Mouse (Mus musculus) embryonic fibroblast, embryonic 13.5 days (primary cell): ENCODE data around the gene Epor. TPM values are rescaled to one million over a fixed set of nuclear protein-coding genes. Genes with fewer than 3 reads are reported as not detected.

Experiments used
- H3K27ac ChIP-seq: 2 replicates; pipeline ENCODE4 v1.5.1; 2012; ENCODE audit warnings: low read length, control low read depth, inconsistent platforms; ENCODE audit not compliant: insufficient read depth
- H3K4me1 ChIP-seq: 2 replicates; pipeline ENCODE4 v1.6.1; 2011; ENCODE audit warnings: low read length; ENCODE audit not compliant: control insufficient read depth, insufficient read depth
- H3K4me3 ChIP-seq: 2 replicates; pipeline ENCODE4 v1.5.1; 2011; ENCODE audit warnings: mild to moderate bottlenecking, control low read depth, low read length; ENCODE audit not compliant: insufficient read depth
- CTCF ChIP-seq: IDR thresholded peaks from 2 replicates; pipeline ENCODE4 v1.5.1; 2011; ENCODE audit warnings: mild to moderate bottlenecking, control low read depth, low read length, moderate library complexity, borderline replicate concordance; ENCODE audit not compliant: insufficient read depth
- POLR2A ChIP-seq: IDR thresholded peaks from 2 replicates; pipeline ENCODE4 v1.6.1; 2011; ENCODE audit warnings: low read depth, mild to moderate bottlenecking, control low read depth, low read length, moderate library complexity
- polyA plus RNA-seq: library from polyadenylated mRNA; stranded (reverse); fragments of >200 nt; gene quantifications from 2 replicates; pipeline ENCODE4 v1.2.4, GENCODE M21; 2011; ENCODE audit warnings: low read depth; ENCODE audit not compliant: missing spikeins, insufficient read length

Gene Epor
- polyA plus RNA-seq, 1 experiment: not detected

- TF ChIP-seq CTCF: no peak
- no peak for TF ChIP-seq POLR2A
- peak overlapping the region; percentile 47 for H3K4me3 ChIP-seq
- no peaks in the 10 kb centered on the region for H3K4me1 ChIP-seq
- no peak overlapping the region for H3K27ac ChIP-seq
Observed at GRCm38 (mm10) chr9:21917493-21918034, 45.7 kb downstream of the Epor start.

DNA sequence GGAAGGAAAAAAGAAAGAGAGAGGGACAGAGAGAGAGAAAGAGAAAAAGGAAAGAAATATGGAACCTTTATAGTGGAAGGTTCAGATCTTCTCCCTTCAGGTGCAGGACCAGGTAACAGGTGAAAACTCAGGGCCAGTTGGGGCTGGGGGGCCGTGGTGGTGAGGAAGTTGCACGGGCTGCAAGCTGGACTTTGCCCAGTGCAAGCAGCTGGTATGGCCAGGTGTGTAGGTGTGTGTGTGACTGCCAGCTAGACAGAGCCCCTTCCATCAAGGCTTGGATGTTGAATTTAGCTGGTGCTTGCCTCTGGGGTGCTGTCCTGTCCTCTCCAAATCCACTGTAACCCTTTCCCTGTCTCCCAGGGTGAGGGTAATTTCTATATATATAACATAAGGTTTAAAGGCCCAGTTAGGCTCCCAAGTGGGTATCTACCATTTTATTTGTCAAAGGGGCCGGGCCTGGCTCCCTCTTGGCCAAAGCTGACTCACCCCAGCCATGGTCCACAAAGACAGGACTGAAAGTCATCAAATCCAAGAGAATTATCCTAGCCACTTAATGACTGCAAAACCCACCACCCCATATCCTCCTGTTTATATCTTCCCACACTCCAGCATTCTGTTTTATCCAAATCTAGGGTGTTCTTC is 46.3 kb downstream of the Epor start:
- Histone ChIP-seq H3K4me3 (peak overlapping the region; percentile 47; the same call in 1 of the 2 replicates), H3K4me1 (no peaks in the 10 kb centered on the region), H3K27ac (no peak overlapping the region)
- TF ChIP-seq POLR2A (no peak), CTCF (no peak)

DNA sequence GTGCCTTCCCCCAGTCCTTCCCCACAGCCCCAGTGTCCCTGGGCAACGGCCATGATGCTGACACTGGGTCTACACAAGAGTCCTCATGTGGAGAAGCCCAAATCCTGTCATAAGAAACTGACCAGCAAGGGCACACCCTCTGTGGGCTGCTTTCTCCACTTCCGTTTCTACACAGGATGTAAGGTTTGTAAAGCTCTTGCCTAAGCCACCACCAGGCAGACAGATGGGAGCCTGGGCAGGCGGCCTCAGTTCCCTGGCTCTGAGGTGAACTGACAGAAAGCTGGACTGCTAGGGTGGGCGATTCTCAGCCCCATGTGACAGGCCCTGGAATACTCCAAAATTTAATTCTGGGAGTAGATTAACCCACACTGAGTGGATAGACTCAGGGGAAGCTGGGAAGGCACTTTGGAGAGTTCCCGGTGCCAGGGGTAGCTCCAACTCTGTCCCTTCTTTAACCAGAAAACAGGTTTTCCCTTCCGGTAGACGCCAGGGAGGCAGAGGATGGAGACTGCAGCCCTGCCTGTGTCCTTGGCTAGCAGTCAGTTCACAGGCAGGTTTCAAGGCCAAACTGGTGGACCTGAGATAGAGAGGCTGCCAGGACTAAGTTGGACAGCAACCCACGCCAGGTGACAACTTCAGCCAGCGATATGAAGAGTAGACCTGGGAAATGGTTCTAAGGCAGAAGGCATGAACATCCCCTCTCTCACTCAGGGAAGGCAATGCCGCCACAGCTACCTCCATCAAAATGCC is 53.7 kb downstream of the Epor start:
- Histone ChIP-seq H3K27ac (no peak overlapping the region), H3K4me1 (no peaks in the 10 kb centered on the region), H3K4me3 (no peak overlapping the region)
- no peak for TF ChIP-seq POLR2A
- no peak for TF ChIP-seq CTCF

Other genes with a start within 250 kb of the Epor start
- gene Ldlr, start 240.0 kb downstream of the Epor start, polyA plus RNA-seq: 54.6 and 74.3 TPM in 2 replicates
- gene Spc24, start 203.2 kb downstream of the Epor start, polyA plus RNA-seq: 14.2 and 21.2 TPM in 2 replicates
- gene Kank2, start 164.8 kb downstream of the Epor start, polyA plus RNA-seq: 59.7 and 75.7 TPM in 2 replicates
- not detected in 2 replicates for gene Angptl8, start 128.0 kb downstream of the Epor start, polyA plus RNA-seq
- 15.9 and 18.6 TPM in 2 replicates for gene Dock6, start 110.9 kb downstream of the Epor start, polyA plus RNA-seq
- 6.7 and 13.5 TPM in 2 replicates for gene Rab3d, start 45.3 kb downstream of the Epor start, polyA plus RNA-seq
- 5.6 and 6.2 TPM in 2 replicates for gene Ccdc159, start 36.0 kb downstream of the Epor start, polyA plus RNA-seq
- 21.0 and 25.4 TPM in 2 replicates for gene Tmem205, start 36.0 kb downstream of the Epor start, polyA plus RNA-seq
- gene Plppr2, start 26.5 kb downstream of the Epor start, polyA plus RNA-seq: 13.1 and 14.9 TPM in 2 replicates
- gene Swsap1, start 7.8 kb downstream of the Epor start, polyA plus RNA-seq: 5.7 and 6.9 TPM in 2 replicates
- 1.2 and 2.4 TPM in 2 replicates for gene Rgl3, start 25.9 kb upstream of the Epor start, polyA plus RNA-seq
- gene Ccdc151, start 39.1 kb upstream of the Epor start, polyA plus RNA-seq: 0.32 TPM in 1 of 2 replicates, not detected in the other
- gene Prkcsh, start 39.3 kb upstream of the Epor start, polyA plus RNA-seq: 144 and 153 TPM in 2 replicates
- not detected in 2 replicates for gene Elavl3, start 88.5 kb upstream of the Epor start, polyA plus RNA-seq
- not detected in 2 replicates for gene Gm49318, start 107.8 kb upstream of the Epor start, polyA plus RNA-seq
- 4.4 and 5.4 TPM in 2 replicates for gene Zfp653, start 107.9 kb upstream of the Epor start, polyA plus RNA-seq
- gene Ecsit, start 121.9 kb upstream of the Epor start, polyA plus RNA-seq: 15.8 and 16.5 TPM in 2 replicates
- 203 and 419 TPM in 2 replicates for gene Cnn1, start 135.7 kb upstream of the Epor start, polyA plus RNA-seq
- 65.2 and 69.7 TPM in 2 replicates for gene Elof1, start 153.7 kb upstream of the Epor start, polyA plus RNA-seq
- gene Acp5, start 172.2 kb upstream of the Epor start, polyA plus RNA-seq: 3.7 and 5.2 TPM in 2 replicates
- 20.4 and 21.5 TPM in 2 replicates for gene Pigyl, start 193.3 kb upstream of the Epor start, polyA plus RNA-seq
- gene Zfp872, start 224.6 kb upstream of the Epor start, polyA plus RNA-seq: not detected in 2 replicates